Mouse (Mus musculus): ENCODE measurements around the gene Rnf224.

DNA sequence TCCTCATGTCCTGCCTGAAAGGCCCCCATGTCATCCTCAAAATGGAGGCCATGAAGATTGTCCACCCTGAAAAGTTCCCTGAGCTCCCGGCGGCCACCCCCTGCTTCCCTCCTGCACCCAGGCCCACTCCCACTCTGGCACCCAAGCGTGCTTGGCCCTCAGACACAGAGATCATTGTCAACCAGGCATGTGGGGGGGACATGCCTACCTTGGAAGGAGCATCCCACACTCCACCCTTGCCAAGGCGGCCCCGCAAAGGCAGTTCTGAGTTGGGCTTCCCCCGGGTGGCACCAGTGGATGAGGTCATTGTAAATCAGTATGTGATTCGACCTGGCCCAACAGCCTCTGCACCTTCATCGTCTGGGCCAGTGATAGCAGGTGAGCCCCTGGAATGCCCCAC, 6.8 kb upstream of the Rnf224 start:
- TF ChIP-seq CTCF (IDR thresholded peaks at IDR 0.05; ENCODE audit: borderline replicate concordance, insufficient read depth, low read depth, low read length) (no peak), POLR2A (IDR thresholded peaks at IDR 0.05; ENCODE audit: borderline replicate concordance, insufficient read depth, low read length) (no peak)

Measured in cerebellum, adult 2 months (tissue).